Mouse (Mus musculus): ENCODE measurements around the gene Rnf8.

DNA sequence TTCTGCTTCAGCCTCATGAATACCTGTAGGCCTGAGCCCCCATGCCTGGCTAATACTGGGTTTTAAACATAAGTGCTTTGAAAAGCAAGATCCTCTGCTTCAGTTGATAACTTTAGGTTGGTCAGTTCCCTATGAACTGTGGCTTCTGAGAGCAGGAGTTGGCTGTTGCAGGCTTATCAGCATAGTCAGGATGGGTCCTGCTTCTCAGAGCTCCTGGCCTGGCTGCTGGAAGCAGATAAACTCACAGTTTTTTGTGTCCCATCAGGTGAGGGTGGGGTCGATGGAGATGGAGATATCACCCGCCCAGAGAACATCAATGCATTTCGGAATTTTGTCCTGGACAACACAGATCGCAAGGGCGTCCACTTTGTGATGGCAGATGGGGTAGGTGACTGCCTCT, 72.2 kb downstream of the Rnf8 start:
- no peak for TF ChIP-seq POLR2A (IDR thresholded peaks at IDR 0.05; ENCODE audit: insufficient read length, low read depth)
- TF ChIP-seq MAX (IDR thresholded peaks at IDR 0.05; ENCODE audit: low read depth): no peak
- no peak for TF ChIP-seq MYOD1 (IDR thresholded peaks at IDR 0.05; ENCODE audit: control insufficient read depth in 1 of 3, insufficient read length in 2 of 3, low read depth in 2 of 3)
- no peak for TF ChIP-seq TCF12 (IDR thresholded peaks at IDR 0.05; ENCODE audit: insufficient read depth, poor library complexity, severe bottlenecking)
- no peak for TF ChIP-seq E2F4 (IDR thresholded peaks at IDR 0.05; ENCODE audit: insufficient read depth)
- TF ChIP-seq POLR2AphosphoS2 (IDR thresholded peaks at IDR 0.05; ENCODE audit: insufficient read length, low read depth): no peak
- TF ChIP-seq MYOG (IDR thresholded peaks at IDR 0.05; ENCODE audit: control insufficient read depth in 1 of 3, insufficient read depth in 1 of 3, insufficient read length in 2 of 3, low read depth in 2 of 3): no peak
- TF ChIP-seq USF1 (IDR thresholded peaks at IDR 0.05; ENCODE audit: low read depth): no peak
- no peak for TF ChIP-seq SRF (IDR thresholded peaks at IDR 0.05; ENCODE audit: control insufficient read depth, insufficient read length, low read depth)
- no peak for TF ChIP-seq CEBPB (IDR thresholded peaks at IDR 0.05; ENCODE audit: insufficient read depth, poor library complexity, severe bottlenecking)
- TF ChIP-seq TCF3 (IDR thresholded peaks at IDR 0.05; ENCODE audit: insufficient read length, low read depth): no peak
